Mouse (Mus musculus): Measurements from ENCODE around the gene Sirpb1b.
"Not testable (repeated sequence)": the region's sequence is repeated elsewhere in the genome, so short reads cannot be mapped to it uniquely, and the experiment has no call there.

- TF ChIP-seq JUND (conservative IDR thresholded peaks at IDR 0.05; ENCODE audit: low read depth, low read length); ETS1 (conservative IDR thresholded peaks at IDR 0.05; ENCODE audit: low read depth, low read length); USF2 (conservative IDR thresholded peaks at IDR 0.05; ENCODE audit: low read depth, low read length); MAFK (IDR thresholded peaks at IDR 0.05; ENCODE audit: insufficient replicate concordance, low read length); POLR2A (IDR thresholded peaks at IDR 0.05; ENCODE audit: low read depth, low read length); MXI1 (IDR thresholded peaks at IDR 0.05; ENCODE audit: low read depth, low read length); USF1 (IDR thresholded peaks at IDR 0.05; ENCODE audit: low read depth, low read length): not testable (repeated sequence)
These were observed 11.8 kb upstream of the Sirpb1b start for GRCm38 (mm10) chr3:15586665-15587064.

Measured in CH12.LX (cell line).